Mouse (Mus musculus) small intestine, adult 2 months (tissue): ENCODE measurements around the gene Pkp4.

Source experiments
- CTCF ChIP-seq: fragments of 200-500 bp; IDR thresholded peaks from 2 replicates; pipeline ENCODE4 v1.5.1; 2012; ENCODE audit warnings: low read depth, mild to moderate bottlenecking, control low read depth, inconsistent platforms, low read length, moderate library complexity, mixed read lengths; ENCODE audit not compliant: insufficient replicate concordance, insufficient read length; ENCODE audit errors: extremely low read depth
- POLR2A ChIP-seq: fragments of 200-500 bp; IDR thresholded peaks from 2 replicates; pipeline ENCODE4 v1.6.1; 2012; ENCODE audit warnings: low read depth, mild to moderate bottlenecking, control low read depth, inconsistent platforms, low read length, moderate library complexity

DNA sequence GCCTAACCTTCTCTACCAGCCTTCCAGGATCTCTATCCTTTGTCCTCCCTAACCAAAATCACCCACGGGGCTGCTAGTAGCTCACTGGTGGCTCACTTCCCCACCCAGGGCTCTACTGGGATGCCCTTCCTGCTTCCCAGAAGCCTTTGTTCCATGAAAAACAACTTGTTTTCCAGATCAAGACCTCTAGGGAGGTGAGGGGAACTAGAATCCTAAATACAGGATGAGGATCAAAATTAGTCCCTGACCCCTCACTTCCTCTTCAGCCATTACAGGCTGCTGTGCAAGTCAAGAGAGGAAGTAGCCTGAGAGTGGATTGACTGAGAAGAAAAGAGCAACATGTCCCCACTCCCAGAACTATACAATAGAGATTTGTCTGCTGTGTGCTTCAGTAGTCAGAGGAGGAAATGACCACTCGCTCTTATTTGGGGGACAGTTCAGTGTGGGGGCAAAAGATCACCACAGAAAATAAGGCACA, 240.3 kb downstream of the Pkp4 start:
- no peak for TF ChIP-seq POLR2A
- TF ChIP-seq CTCF, result no peak
